Mouse (Mus musculus) hindbrain, embryonic 14.5 days (tissue): ENCODE results near the gene Ccdc88b. TPM values are rescaled to one million over a fixed set of nuclear protein-coding genes. Genes with fewer than 3 reads are reported as not detected.
"Not testable (repeated sequence)": the region's sequence is repeated elsewhere in the genome, so short reads cannot be mapped to it uniquely, and the experiment has no call there.

Experiments used
- ATAC-seq: fragments of 200-750 bp; cut with Nextera tagmentation; 2 replicates; pipeline ENCODE4 v1.8.0; 2017; ENCODE audit warnings: moderate number of reproducible peaks, mild to moderate bottlenecking, moderate TSS enrichment, moderate library complexity; ENCODE audit not compliant: low FRiP score
- DNase-seq: peaks from one replicate; pipeline ENCODE4 v3.0.0-alpha.2; 2015; ENCODE audit warnings: low spot score
- H3K27ac ChIP-seq: fragments of 300-500 bp; sonication (generic); 2 replicates; pipeline ENCODE4 v1.5.1; 2014; ENCODE audit warnings: mild to moderate bottlenecking, moderate library complexity
- H3K27me3 ChIP-seq: fragments of 300-500 bp; sonication (generic); 2 replicates; pipeline ENCODE4 v1.6.1; 2014; ENCODE audit warnings: mild to moderate bottlenecking, low read length, mixed read lengths; ENCODE audit not compliant: control insufficient read depth, insufficient read depth
- H3K36me3 ChIP-seq: fragments of 300-500 bp; sonication (generic); replicated peaks from 2 replicates; pipeline ENCODE4 v1.6.1; 2014; ENCODE audit not compliant: control insufficient read depth, insufficient read depth
- H3K4me1 ChIP-seq: fragments of 300-500 bp; sonication (generic); replicated peaks from 2 replicates; pipeline ENCODE4 v1.6.1; 2014; ENCODE audit warnings: antibody characterized with exemption, low read length, mixed read lengths; ENCODE audit not compliant: control insufficient read depth, insufficient read depth
- H3K4me2 ChIP-seq: fragments of 300-500 bp; sonication (generic); replicated peaks from 2 replicates; pipeline ENCODE4 v1.6.1; 2014; ENCODE audit warnings: mild to moderate bottlenecking, moderate library complexity
- H3K4me3 ChIP-seq: fragments of 300-500 bp; sonication (generic); replicated peaks from 2 replicates; pipeline ENCODE4 v1.5.1; 2014; ENCODE audit warnings: mild to moderate bottlenecking, low read length
- H3K9ac ChIP-seq: fragments of 300-500 bp; sonication (generic); 2 replicates; pipeline ENCODE4 v1.6.1; 2014
- H3K9me3 ChIP-seq: fragments of 300-500 bp; sonication (generic); 2 replicates; pipeline ENCODE4 v1.6.1; 2016; ENCODE audit warnings: low read length; ENCODE audit not compliant: control insufficient read depth
- WGBS: fragments of 180-500 bp; shearing (Covaris S2); extraction: QIAGEN DNeasy Blood & Tissue Kit; methylation state at CpG from one replicate; pipeline ENCODE4 v1.1.7; 2014; 5-methylcytosine and 5-hydroxymethylcytosine counted together
- polyA plus RNA-seq: library from polyadenylated mRNA; unstranded; fragments of >200 nt; fragmentation: Nextera tagmentation; extraction: Ambion mirVana; gene quantifications from 2 replicates; pipeline ENCODE4 v1.2.1, GENCODE M21; 2014

Ccdc88b gene
- polyA plus RNA-seq, result 0.48 and 0.90 TPM in 2 replicates

DNA sequence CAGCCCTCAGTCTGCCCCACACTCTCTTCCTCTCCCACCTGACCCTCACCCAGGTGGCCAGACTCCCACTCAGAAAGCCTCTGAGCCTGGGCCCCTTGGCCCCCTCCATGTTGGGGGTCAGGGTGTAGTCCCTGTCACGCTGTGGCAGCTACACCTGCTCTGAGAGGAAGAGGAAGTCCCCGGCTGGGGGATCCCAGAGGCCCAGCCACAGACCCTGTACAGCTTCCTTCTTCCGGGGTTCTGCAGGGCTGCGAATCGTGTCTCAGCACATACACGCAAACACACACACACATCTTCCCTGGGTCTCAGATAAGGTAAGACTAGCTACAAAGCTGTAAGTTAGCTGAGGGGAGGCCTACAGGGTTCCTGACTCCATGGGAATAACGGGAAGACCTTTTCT, at the start of gene Ccdc88b:
Ccdc88b (minus strand) TSS at position 181 of the 400 bp plus-strand sequence.
- no peak for ATAC-seq
- H3K4me2 ChIP-seq, result no peak within 1 kb of the TSS
- H3K4me1 ChIP-seq, result peaks cover 9% of the 10 kb centered on the region; the same call in 1 of the 2 replicates
- no peak within 1 kb of the TSS for H3K27ac ChIP-seq
- H3K36me3 ChIP-seq, result no peaks in the 10 kb centered on the region
- 83% methylated on average over 7 of the region's 7 CpGs for WGBS
- peaks cover 10% of the 10 kb centered on the region; the same call in 1 of the 2 replicates for H3K27me3 ChIP-seq
- no peaks in the 10 kb centered on the region for H3K9me3 ChIP-seq
- DNase-seq, result no peak
- no peak within 1 kb of the TSS for H3K9ac ChIP-seq
- H3K4me3 ChIP-seq, result no peak within 1 kb of the TSS

DNA sequence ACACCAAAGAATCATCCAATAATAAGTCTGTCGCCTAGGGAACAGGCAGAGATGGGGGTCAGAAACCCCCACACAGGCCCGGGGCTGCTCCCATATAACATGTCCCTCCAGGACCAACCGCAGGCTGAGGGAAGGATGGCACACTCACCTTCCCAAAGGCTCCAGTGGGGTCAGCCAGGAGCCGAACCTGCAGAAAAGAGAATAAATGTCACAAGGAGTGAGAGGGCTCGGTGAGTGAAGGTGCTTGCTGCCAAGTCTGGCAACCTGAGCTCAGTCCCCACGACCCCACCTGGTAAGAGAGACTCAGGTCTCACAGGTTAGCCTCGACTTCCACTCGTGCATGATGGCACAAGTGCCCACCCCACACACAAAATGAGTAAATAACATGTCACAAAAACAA, 49.1 kb upstream of the Ccdc88b start:
- 91% methylated on average over 8 of the region's 8 CpGs for WGBS
- no peak overlapping the region for H3K9ac ChIP-seq
- H3K27me3 ChIP-seq, result no peaks in the 10 kb centered on the region
- no peak overlapping the region for H3K27ac ChIP-seq
- H3K4me2 ChIP-seq, result no peak overlapping the region
- H3K4me3 ChIP-seq, result no peak overlapping the region
- ATAC-seq, result no peak
- peaks cover 27% of the 10 kb centered on the region for H3K4me1 ChIP-seq
- peaks cover 47% of the 10 kb centered on the region for H3K36me3 ChIP-seq
- no peaks in the 10 kb centered on the region for H3K9me3 ChIP-seq
- no peak for DNase-seq

DNA sequence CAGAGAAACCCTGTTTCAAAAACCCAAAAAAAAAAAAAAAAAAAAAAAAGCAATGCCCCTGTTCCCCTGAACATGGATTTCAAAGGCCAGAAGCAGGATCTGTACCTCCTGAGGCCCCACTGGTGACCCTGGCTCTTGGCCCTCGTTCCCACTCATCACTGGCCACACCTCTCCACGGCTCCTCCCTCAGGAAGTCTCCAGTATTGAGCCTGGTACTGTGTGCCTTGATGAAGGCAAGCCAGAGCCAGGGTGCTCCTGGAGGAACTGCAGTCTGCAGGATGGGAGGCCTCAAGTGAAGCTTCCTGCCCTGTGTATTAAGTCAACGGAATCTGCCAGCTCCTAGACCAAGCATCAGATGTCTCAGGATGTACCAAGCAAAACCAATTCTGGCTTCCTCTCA, 48.2 kb upstream of the Ccdc88b start:
- H3K36me3 ChIP-seq, result peaks cover 38% of the 10 kb centered on the region
- H3K27me3 ChIP-seq, result no peaks in the 10 kb centered on the region
- no peak overlapping the region for H3K27ac ChIP-seq
- no peak overlapping the region for H3K4me3 ChIP-seq
- H3K9me3 ChIP-seq, result no peaks in the 10 kb centered on the region
- ATAC-seq (no peak), DNase-seq (no peak)
- peaks cover 21% of the 10 kb centered on the region for H3K4me1 ChIP-seq
- H3K9ac ChIP-seq, result no peak overlapping the region
- WGBS, result 90% methylated on average over 3 of the region's 3 CpGs
- no peak overlapping the region for H3K4me2 ChIP-seq

DNA sequence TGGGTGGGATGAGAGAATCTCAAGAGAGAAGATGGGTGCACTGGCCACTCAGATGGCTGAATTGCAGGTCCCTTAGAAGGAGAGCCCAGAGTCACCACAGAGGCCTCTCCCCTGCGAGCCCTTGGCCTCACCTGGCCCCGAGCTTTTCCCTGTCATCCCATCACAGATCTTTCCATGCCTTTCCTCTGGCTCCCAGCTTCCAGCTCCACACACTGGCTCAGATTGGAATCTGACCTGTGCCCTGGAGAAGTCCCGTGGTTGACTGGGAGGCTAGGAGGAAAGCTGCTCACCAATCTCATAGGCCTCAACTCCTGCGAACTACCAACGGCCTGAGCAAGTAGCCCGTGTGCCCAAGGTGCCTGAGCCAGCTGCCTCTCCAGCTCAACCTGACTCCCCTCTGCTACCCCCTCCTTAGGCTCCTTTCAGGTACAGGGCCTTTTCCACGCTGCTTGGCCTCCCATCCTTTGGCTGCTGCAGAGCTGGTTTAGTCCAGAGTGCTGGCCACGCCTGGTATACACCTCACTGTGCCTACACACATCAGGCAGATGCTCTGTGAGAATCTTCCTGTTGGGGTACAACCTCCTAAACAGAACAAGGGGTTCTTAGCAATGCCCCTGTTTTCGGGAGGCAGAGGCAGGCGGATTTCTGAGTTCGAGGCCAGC, 47.6 kb upstream of the Ccdc88b start:
- peaks cover 18% of the 10 kb centered on the region for H3K4me1 ChIP-seq
- H3K9ac ChIP-seq, result no peak overlapping the region
- WGBS, result 96% methylated on average over 10 of the region's 11 CpGs
- ATAC-seq (no peak), DNase-seq (no peak)
- H3K27me3 ChIP-seq, result no peaks in the 10 kb centered on the region
- H3K27ac ChIP-seq, result no peak overlapping the region
- H3K4me2 ChIP-seq, result no peak overlapping the region
- H3K9me3 ChIP-seq, result no peaks in the 10 kb centered on the region
- H3K36me3 ChIP-seq, result peaks cover 34% of the 10 kb centered on the region
- no peak overlapping the region for H3K4me3 ChIP-seq

DNA sequence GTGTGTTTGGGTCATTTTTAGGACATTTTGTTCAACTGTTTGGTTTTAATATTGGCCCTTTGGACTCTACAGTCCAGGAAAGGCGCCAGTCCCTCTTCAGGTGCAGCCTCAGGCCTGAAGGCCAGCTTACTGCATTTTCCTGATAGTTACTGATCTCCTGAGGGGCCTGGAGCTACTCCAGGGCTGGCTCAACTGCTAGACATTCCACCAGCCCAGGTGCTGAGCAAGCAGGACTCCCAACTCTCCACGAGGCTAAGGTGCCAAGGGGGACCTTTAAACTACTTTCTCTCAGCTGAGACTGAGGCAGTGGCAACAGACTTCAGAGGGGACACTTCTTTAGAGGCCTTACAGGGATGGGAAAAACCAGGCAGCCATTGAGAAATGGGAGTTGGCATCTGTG, 46.8 kb upstream of the Ccdc88b start:
- Histone ChIP-seq H3K36me3 (peaks cover 34% of the 10 kb centered on the region), H3K27ac (no peak overlapping the region), H3K27me3 (no peaks in the 10 kb centered on the region), H3K4me2 (no peak overlapping the region), H3K9ac (no peak overlapping the region), H3K4me1 (peaks cover 18% of the 10 kb centered on the region), H3K4me3 (no peak overlapping the region), H3K9me3 (no peaks in the 10 kb centered on the region)
- no peak for ATAC-seq
- no peak for DNase-seq
- WGBS, result 87% methylated on average over 2 of the region's 2 CpGs

DNA sequence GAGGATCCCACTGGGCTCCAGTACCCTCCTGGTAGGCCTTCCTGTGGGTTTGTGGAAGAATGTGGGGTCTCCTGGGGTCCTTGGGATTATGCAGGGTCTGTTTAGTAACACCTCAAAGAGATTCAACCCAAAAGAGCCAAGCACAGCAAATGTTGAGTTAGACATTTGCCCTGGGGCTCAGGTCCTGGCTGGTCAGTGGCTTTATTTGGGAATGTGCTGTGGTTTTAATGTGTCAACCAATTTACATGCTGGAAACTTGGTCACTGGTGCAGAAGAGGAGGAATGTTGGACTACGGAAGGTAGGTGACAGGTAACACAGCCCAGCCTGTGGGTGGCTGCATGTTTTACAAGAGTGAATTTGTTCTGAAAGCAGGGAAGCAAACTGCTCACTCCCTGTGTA, 45.0 kb upstream of the Ccdc88b start:
- H3K27me3 ChIP-seq, result no peaks in the 10 kb centered on the region
- H3K9me3 ChIP-seq, result no peaks in the 10 kb centered on the region
- H3K4me3 ChIP-seq, result no peak overlapping the region
- H3K4me1 ChIP-seq, result peaks cover 7% of the 10 kb centered on the region; the same call in 1 of the 2 replicates
- no peak overlapping the region for H3K4me2 ChIP-seq
- H3K36me3 ChIP-seq, result peaks cover 34% of the 10 kb centered on the region
- no peak for ATAC-seq
- no peak overlapping the region for H3K27ac ChIP-seq
- no peak overlapping the region for H3K9ac ChIP-seq
- WGBS, result 100% methylated on average over 1 of the region's 1 CpGs
- no peak for DNase-seq

DNA sequence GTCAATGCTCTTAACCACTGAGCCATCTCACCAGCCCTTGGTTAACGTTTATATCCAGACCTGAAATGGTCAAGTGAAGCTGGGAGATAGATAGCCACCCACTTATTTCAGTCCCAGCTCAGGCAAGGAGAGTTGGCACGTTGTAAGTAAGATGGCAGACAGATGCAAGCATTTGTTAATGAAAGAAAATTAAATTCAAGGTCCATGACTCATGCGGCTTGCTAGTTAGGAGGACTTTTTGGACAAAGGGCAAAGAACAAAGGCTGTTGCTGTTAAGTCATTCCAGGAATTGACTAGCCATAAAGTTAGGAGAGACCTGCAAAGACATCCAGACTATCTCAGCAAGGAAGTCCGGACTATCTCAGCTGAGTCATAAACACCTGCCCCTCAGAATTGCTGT, 41.6 kb upstream of the Ccdc88b start:
- Histone ChIP-seq H3K36me3 (peaks cover 7% of the 10 kb centered on the region), H3K9me3 (no peaks in the 10 kb centered on the region), H3K27me3 (no peaks in the 10 kb centered on the region), H3K27ac (no peak overlapping the region), H3K4me1 (no peaks in the 10 kb centered on the region), H3K9ac (no peak overlapping the region), H3K4me2 (no peak overlapping the region), H3K4me3 (no peak overlapping the region)
- 83% methylated on average over 4 of the region's 4 CpGs for WGBS
- no peak for ATAC-seq
- DNase-seq, result no peak

DNA sequence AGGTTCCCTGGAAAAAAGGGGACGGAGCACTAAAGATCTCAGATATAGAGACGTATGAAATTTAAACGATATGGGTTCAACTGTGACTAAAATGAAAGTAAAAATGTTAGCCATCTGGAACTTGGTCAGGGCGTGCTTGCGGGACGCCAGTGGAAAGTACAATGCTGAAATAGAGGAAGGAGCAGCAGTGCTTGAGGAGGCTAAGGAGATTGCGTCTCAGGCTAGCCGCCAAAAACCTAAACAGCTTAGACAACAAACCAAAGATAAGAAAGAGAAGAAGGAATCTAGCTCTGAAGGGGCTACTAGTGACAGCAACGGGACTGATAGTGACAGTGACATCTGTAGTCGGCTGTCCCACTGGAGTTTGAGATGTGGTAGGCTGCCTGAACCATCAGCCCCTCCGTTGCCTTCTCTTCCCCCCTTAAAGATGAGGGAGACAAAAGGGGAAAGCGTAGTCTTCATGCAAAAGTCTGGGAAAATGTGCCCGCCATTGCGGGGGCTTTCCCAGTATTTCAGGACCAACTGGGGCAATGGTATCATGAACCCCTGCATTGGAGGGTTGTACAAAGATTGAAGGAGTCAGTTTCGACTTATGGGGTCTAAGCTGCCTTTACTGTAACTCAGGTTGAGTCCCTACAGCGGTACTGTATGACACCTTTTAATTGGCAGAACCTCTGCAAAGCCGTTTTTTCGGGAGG, 37.7 kb upstream of the Ccdc88b start:
- H3K4me1 ChIP-seq, H3K9ac ChIP-seq, H3K4me2 ChIP-seq, H3K9me3 ChIP-seq, ATAC-seq, H3K4me3 ChIP-seq, H3K27me3 ChIP-seq, DNase-seq, H3K27ac ChIP-seq, H3K36me3 ChIP-seq: not testable (repeated sequence)
- WGBS, result 95% methylated on average over 18 of the region's 18 CpGs

DNA sequence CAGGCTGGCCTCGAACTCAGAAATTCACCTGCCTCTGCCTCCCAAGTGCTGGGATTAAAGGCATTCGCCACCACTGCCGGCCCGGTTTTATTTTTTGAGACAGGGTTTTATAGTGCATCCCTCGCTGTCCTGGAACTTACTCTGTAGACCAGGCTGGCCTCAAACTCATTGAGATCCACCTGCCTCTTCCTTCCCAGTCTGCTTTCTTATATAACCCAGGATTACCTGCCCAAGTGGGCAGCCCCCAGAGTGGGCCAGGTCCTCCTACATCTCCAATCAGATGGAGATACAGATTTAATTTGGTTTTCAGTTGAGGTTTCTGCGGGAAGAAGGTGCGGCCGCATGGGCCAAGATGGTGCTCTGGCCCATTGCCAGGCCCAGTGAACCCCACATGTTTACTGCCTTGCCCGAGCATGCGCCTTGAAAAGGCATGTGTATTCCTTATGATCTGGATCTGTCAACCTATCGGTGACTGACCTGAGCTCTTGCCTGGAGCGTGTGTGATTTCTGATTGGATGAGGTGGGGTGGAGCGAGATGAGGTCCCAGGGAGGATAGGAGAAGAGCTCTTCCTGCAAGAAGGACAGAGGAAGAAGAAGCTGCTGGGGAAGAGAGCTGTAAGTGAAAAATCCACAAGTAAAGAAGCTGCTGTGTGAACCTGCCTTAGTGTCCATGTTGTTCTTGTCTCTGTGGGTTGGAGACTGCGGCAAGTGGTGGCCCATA, 35.9 kb upstream of the Ccdc88b start:
- H3K4me3 ChIP-seq, result no peak overlapping the region
- H3K27ac ChIP-seq, result no peak overlapping the region
- H3K27me3 ChIP-seq, result no peaks in the 10 kb centered on the region
- no peaks in the 10 kb centered on the region for H3K4me1 ChIP-seq
- ATAC-seq, result no peak
- WGBS, result 95% methylated on average over 14 of the region's 14 CpGs
- H3K9me3 ChIP-seq, result no peaks in the 10 kb centered on the region
- DNase-seq, result no peak
- no peak overlapping the region for H3K9ac ChIP-seq
- no peaks in the 10 kb centered on the region for H3K36me3 ChIP-seq
- H3K4me2 ChIP-seq, result no peak overlapping the region
